Mouse (Mus musculus) T-helper 2 cell (primary cell): ENCODE results near the gene Eif2ak3.

Experiments
- in situ Hi-C: fragments of 300-600 bp; cut with MboI, MseI; formaldehyde crosslinking; loops from one replicate; pipeline ENCODE4 v1.15.1; 2025; ENCODE audit warnings: high pct_unique_total_duplicates

The Eif2ak3 gene

GRCm38 (mm10) chr6:70898166-70898565 lies 53.9 kb downstream of the Eif2ak3 start:
- in situ Hi-C loops, result no loop called here

- in situ Hi-C loops, result no loop called here
These were observed 55.3 kb downstream of the Eif2ak3 start for GRCm38 (mm10) chr6:70899594-70900003.

GRCm38 (mm10) chr6:70903689-70904088 lies 59.4 kb downstream of the Eif2ak3 start:
- in situ Hi-C loops, result no loop called here

GRCm38 (mm10) chr6:70909572-70909971 lies 65.3 kb downstream of the Eif2ak3 start:
- in situ Hi-C loops, result no loop called here

GRCm38 (mm10) chr6:70910285-70910684 lies 66.0 kb downstream of the Eif2ak3 start:
- in situ Hi-C loops, result no loop called here

- in situ Hi-C loops, result no loop called here
These were observed 67.5 kb downstream of the Eif2ak3 start for GRCm38 (mm10) chr6:70911668-70912395.

- in situ Hi-C loops, result no loop called here
These were observed 68.1 kb downstream of the Eif2ak3 start for GRCm38 (mm10) chr6:70912396-70912765.

GRCm38 (mm10) chr6:70918827-70919226 lies 74.5 kb downstream of the Eif2ak3 start, which contains the start of gene Tex37:
Tex37 (minus strand) TSS chr6:70918927.
- in situ Hi-C loops, result no loop called here

GRCm38 (mm10) chr6:70921274-70922074 lies 77.2 kb downstream of the Eif2ak3 start:
- in situ Hi-C loops, result loop anchor here (10.0 kb wide), 1 partner anchor 203 kb away; no protein-coding TSS in a partner anchor

- in situ Hi-C loops, result no loop called here
These were observed 87.5 kb downstream of the Eif2ak3 start for GRCm38 (mm10) chr6:70931801-70932200.

- in situ Hi-C loops, result no loop called here
These were observed 109.0 kb downstream of the Eif2ak3 start for GRCm38 (mm10) chr6:70953274-70953673.

- in situ Hi-C loops, result no loop called here
These were observed 109.7 kb downstream of the Eif2ak3 start for GRCm38 (mm10) chr6:70954040-70954439.
